Mouse (Mus musculus) midbrain, embryonic 16.5 days (tissue): ENCODE measurements at regions not wholly inside any gene's neighbourhood (a gene's known extent, or its start where the extent isn't known, plus 50 kb on each side); places are given as distances from the start of the nearest gene placed in this dataset. TPM values are rescaled to one million over a fixed set of nuclear protein-coding genes. Genes with fewer than 3 reads are reported as not detected.
"Not testable (repeated sequence)": the region's sequence is repeated elsewhere in the genome, so short reads cannot be mapped to it uniquely, and the experiment has no call there.

ENCODE experiments used
- ATAC-seq: fragments of 200-750 bp; cut with Nextera tagmentation; 2 replicates; pipeline ENCODE4 v1.8.0; 2017; ENCODE audit warnings: moderate TSS enrichment
- H3K27ac ChIP-seq: fragments of 300-500 bp; sonication (generic); 2 replicates; pipeline ENCODE4 v1.5.1; 2014; ENCODE audit warnings: mild to moderate bottlenecking, low read length, mixed read lengths
- H3K27me3 ChIP-seq: fragments of 300-500 bp; sonication (generic); 2 replicates; pipeline ENCODE4 v1.6.1; 2014; ENCODE audit warnings: low read depth, low read length, mixed read lengths; ENCODE audit not compliant: control insufficient read depth, insufficient read depth
- H3K36me3 ChIP-seq: fragments of 300-500 bp; sonication (generic); 2 replicates; pipeline ENCODE4 v1.6.1; 2014; ENCODE audit warnings: mild to moderate bottlenecking, low read length, moderate library complexity, mixed read lengths; ENCODE audit not compliant: control insufficient read depth, insufficient read depth
- H3K4me1 ChIP-seq: fragments of 300-500 bp; sonication (generic); 2 replicates; pipeline ENCODE4 v1.6.1; 2014; ENCODE audit warnings: mild to moderate bottlenecking, low read length, mixed read lengths; ENCODE audit not compliant: control insufficient read depth, insufficient read depth
- H3K4me2 ChIP-seq: fragments of 300-500 bp; sonication (generic); 2 replicates; pipeline ENCODE4 v1.6.1; 2014; ENCODE audit warnings: mild to moderate bottlenecking, low read length, mixed read lengths
- H3K4me3 ChIP-seq: fragments of 300-500 bp; sonication (generic); 2 replicates; pipeline ENCODE4 v1.5.1; 2014; ENCODE audit warnings: low read depth, mild to moderate bottlenecking, low read length, moderate library complexity, mixed read lengths
- H3K9ac ChIP-seq: fragments of 300-500 bp; sonication (generic); 2 replicates; pipeline ENCODE4 v1.6.1; 2014; ENCODE audit warnings: low read depth, low read length, mixed read lengths
- H3K9me3 ChIP-seq: fragments of 300-500 bp; sonication (generic); replicated peaks from 2 replicates; pipeline ENCODE4 v1.6.1; 2014; ENCODE audit warnings: mild to moderate bottlenecking, low read length, mixed read lengths; ENCODE audit not compliant: control insufficient read depth, poor library complexity, severe bottlenecking
- WGBS: fragments of 180-500 bp; shearing (Covaris S2); extraction: QIAGEN DNeasy Blood & Tissue Kit; methylation state at CpG from one replicate; pipeline ENCODE4 v1.1.7; 2014; 5-methylcytosine and 5-hydroxymethylcytosine counted together
- microRNA-seq: library from miRNA; unstranded; fragments of <30 nt; microRNA quantifications from one replicate; pipeline ENCODE4, GENCODE M21; 2017

DNA sequence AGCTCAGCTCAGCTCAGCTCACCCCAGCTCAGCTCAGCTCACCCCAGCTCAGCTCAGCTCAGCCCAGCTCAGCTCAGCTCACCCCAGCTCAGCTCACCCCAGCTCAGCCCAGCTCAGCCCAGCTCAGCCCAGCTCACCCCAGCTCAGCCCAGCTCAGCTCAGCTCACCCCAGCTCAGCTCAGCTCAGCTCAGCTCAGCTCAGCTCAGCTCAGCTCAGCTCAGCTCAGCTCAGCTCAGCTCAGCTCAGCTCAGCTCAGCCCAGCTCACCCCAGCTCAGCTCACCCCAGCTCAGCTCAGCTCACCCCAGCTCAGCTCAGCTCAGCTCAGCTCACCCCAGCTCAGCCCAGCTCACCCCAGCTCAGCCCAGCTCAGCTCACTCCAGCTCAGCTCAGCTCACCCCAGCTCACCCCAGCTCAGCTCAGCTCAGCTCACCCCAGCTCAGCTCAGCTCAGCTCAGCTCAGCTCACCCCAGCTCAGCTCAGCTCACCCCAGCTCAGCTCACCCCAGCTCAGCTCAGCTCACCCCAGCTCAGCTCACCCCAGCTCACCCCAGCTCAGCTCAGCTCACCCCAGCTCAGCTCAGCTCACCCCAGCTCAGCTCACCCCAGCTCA is 64.6 kb upstream of the Adam6b start:
- not testable (repeated sequence) for H3K4me2 ChIP-seq, H3K27ac ChIP-seq, ATAC-seq, H3K36me3 ChIP-seq, H3K9me3 ChIP-seq, H3K9ac ChIP-seq, H3K4me3 ChIP-seq, H3K27me3 ChIP-seq, H3K4me1 ChIP-seq

DNA sequence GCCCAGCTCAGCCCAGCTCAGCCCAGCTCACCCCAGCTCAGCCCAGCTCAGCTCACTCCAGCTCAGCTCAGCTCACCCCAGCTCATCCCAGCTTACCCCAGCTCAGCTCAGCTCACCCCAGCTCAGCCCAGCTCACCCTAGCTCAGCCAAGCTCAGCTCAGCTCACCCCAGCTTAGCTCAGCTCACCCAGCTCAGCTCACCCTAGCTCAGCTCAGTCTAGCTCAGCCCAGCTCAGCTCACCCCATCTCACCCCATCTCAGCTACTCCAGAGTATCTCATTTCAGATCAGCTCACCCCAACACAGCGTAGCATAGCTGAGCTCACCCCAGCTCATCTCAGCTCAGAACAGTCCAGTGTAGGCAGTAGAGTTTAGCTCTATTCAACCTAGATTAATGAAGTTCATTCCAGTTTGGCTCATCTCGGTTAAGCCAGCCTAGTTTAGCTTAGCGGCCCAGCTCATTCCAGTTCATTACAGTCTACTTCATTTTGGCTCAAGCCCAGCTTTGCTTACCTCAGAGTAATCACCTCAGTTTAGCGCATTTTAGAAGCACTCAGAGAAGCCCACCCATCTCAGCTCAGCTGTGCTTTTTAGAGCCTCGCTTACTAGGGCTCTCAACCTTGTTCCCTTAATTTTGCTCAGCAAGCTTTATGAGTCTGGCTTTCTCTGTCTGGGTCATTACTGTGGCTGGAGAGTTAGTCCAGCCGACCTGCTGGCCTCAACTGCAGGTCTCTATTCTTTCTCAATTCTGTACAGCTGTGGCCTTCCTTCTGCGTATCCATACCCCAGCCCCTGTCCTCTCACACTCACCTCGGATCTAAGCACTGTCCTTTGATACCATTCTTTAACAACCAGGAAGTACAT is 63.9 kb upstream of the Adam6b start:
- H3K27me3 ChIP-seq = no peaks in the 10 kb centered on the region
- H3K36me3 ChIP-seq = no peaks in the 10 kb centered on the region
- H3K4me1 ChIP-seq = no peaks in the 10 kb centered on the region
- no peak overlapping the region for H3K27ac ChIP-seq
- ATAC-seq = no peak
- 82% methylated on average over 8 of the region's 8 CpGs for WGBS
- no peak overlapping the region for H3K4me3 ChIP-seq
- no peak overlapping the region for H3K4me2 ChIP-seq
- H3K9ac ChIP-seq = no peak overlapping the region
- H3K9me3 ChIP-seq = peaks cover 7% of the 10 kb centered on the region; the same call in 1 of the 2 replicates

DNA sequence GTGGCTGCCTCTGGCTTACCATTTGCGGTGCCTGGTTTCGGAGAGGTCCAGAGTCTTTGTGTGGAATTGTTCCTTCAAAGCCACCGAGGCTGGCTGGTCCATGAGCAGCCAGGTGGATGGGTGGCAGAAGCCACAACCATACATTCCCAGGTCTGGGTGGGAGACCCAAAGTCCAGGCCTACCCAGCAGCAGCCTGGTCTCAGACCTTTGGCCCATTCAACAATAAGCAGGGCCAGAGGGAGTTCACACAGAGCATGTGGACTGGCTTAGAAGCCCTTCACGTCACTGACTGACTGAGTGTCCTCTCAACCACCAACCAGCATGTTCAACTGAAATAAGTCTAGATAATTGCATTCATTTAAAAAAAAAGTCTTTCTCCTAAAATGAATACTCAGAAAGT is 62.7 kb upstream of the Adam6b start:
- ATAC-seq = no peak
- WGBS = 93% methylated on average over 4 of the region's 4 CpGs
- H3K9ac ChIP-seq = no peak overlapping the region
- no peaks in the 10 kb centered on the region for H3K4me1 ChIP-seq
- H3K9me3 ChIP-seq = peaks cover 11% of the 10 kb centered on the region; the same call in 1 of the 2 replicates
- no peak overlapping the region for H3K4me3 ChIP-seq
- H3K36me3 ChIP-seq = no peaks in the 10 kb centered on the region
- no peaks in the 10 kb centered on the region for H3K27me3 ChIP-seq
- H3K4me2 ChIP-seq = no peak overlapping the region
- no peak overlapping the region for H3K27ac ChIP-seq

DNA sequence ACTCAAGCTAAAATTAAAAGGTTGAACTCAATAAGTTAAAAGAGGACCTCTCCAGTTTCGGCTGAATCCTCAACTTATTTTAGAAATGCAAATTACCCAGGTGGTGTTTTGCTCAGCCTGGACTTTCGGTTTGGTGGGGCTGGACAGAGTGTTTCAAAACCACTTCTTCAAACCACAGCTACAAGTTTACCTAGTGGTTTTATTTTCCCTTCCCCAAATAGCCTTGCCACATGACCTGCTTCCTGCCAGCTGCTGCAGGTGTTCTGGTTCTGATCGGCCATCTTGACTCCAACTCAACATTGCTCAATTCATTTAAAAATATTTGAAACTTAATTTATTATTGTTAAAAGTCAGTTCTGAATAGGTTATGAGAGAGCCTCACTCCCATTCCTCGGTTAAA is 62.0 kb upstream of the Adam6b start:
- H3K4me1 ChIP-seq = no peaks in the 10 kb centered on the region

DNA sequence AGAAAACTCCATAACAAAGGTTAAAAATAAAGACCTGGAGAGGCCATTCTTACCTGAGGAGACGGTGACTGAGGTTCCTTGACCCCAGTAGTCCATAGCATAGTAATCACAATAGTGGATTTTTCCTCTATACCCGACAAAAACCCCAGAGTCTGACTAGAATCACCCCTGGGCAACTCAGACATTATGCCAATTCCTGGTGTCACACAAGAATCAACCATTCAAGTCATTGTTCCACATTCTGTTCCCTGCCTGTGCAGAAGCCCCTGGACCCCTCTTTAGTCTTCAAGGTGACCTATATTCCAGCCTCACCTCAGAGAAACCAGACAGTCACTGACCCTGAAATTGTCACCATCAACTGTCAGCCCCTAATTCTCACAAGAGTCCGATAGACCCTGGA is 60.9 kb upstream of the Adam6b start:
- WGBS = 72% methylated on average over 3 of the region's 3 CpGs
- Histone ChIP-seq H3K4me2 (no peak overlapping the region), H3K27ac (no peak overlapping the region), H3K9me3 (peaks cover 11% of the 10 kb centered on the region; the same call in 1 of the 2 replicates), H3K9ac (no peak overlapping the region), H3K4me1 (no peaks in the 10 kb centered on the region), H3K4me3 (no peak overlapping the region), H3K36me3 (no peaks in the 10 kb centered on the region), H3K27me3 (no peaks in the 10 kb centered on the region)
- ATAC-seq = no peak

More for the DNA sequence above, 62.0 kb upstream of the Adam6b start:
- WGBS = 80% methylated on average over 4 of the region's 4 CpGs
- peaks cover 11% of the 10 kb centered on the region; the same call in 1 of the 2 replicates for H3K9me3 ChIP-seq
- no peak for ATAC-seq
- no peak overlapping the region for H3K27ac ChIP-seq
- H3K27me3 ChIP-seq = no peaks in the 10 kb centered on the region
- no peak overlapping the region for H3K9ac ChIP-seq
- H3K4me3 ChIP-seq = no peak overlapping the region
- no peak overlapping the region for H3K4me2 ChIP-seq
- no peaks in the 10 kb centered on the region for H3K36me3 ChIP-seq

DNA sequence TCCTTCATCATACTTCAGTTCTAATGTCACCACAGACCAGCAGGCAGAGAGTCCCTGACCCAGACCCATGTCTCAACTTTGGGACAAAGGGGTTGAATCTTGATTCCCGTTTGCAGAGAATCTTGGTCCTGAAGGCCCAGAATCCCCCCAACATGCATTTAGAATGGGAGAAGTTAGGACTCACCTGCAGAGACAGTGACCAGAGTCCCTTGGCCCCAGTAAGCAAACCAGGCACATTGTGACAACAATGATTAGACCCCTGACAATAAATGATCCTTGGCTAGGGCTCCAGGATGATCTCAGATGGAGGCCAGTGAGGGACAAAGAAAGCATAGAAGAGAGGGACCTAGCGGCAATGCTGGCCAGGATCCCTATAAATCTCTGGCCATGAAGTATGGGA is 60.4 kb upstream of the Adam6b start:
- WGBS = 92% methylated on average over 2 of the region's 2 CpGs
- Histone ChIP-seq H3K36me3 (no peaks in the 10 kb centered on the region), H3K4me2 (no peak overlapping the region), H3K4me1 (no peaks in the 10 kb centered on the region), H3K9ac (no peak overlapping the region), H3K4me3 (no peak overlapping the region), H3K27me3 (no peaks in the 10 kb centered on the region), H3K9me3 (peaks cover 11% of the 10 kb centered on the region; the same call in 1 of the 2 replicates), H3K27ac (no peak overlapping the region)
- no peak for ATAC-seq

DNA sequence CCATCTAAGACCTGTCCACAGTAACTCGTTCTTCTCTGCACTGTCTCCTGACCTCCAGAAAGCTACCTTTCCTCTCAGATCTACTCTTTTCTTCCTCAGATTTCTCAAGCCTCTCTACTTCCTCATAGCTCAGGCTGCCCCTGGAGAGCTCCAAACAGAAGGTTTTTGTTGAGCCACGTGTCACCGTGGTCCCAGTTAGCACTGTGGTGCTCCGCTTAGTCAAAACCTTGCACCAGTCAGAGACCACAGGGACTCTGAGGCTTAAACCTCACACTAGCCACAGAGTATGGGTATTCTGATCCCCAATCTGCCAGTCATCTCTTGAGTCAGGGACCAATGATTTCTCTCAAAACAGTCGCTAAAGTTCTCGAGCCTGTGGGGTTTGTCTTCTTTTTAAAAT is 59.0 kb upstream of the Adam6b start:
- Histone ChIP-seq H3K27ac (no peak overlapping the region), H3K27me3 (no peaks in the 10 kb centered on the region), H3K9ac (no peak overlapping the region), H3K4me1 (no peaks in the 10 kb centered on the region), H3K4me3 (no peak overlapping the region), H3K36me3 (no peaks in the 10 kb centered on the region), H3K9me3 (peaks cover 11% of the 10 kb centered on the region; the same call in 1 of the 2 replicates), H3K4me2 (no peak overlapping the region)
- WGBS = 83% methylated on average over 6 of the region's 6 CpGs
- no peak for ATAC-seq

Small RNA genes in the stretch of these regions (microRNA-seq; reads per million reads assigned to microRNA genes)
- not detected for gene Gm22175
- gene Gm24022 = not detected
- gene Gm25747 = not detected
